Mouse (Mus musculus) spleen, adult 2 months (tissue): ENCODE measurements at regions not wholly inside any gene's neighbourhood (a gene's known extent, or its start where the extent isn't known, plus 50 kb on each side); places are given as distances from the start of the nearest gene placed in this dataset.

Source experiments
- CTCF ChIP-seq: fragments of 200-500 bp; IDR thresholded peaks from 2 replicates; pipeline ENCODE4 v1.5.1; 2011; ENCODE audit warnings: mild to moderate bottlenecking, inconsistent platforms; ENCODE audit not compliant: insufficient read depth, insufficient read length, insufficient replicate concordance; ENCODE audit errors: extremely low read depth
- POLR2A ChIP-seq: fragments of 200-500 bp; IDR thresholded peaks from 2 replicates; pipeline ENCODE4 v1.6.1; 2011; ENCODE audit warnings: low read depth, low read length, inconsistent platforms

DNA sequence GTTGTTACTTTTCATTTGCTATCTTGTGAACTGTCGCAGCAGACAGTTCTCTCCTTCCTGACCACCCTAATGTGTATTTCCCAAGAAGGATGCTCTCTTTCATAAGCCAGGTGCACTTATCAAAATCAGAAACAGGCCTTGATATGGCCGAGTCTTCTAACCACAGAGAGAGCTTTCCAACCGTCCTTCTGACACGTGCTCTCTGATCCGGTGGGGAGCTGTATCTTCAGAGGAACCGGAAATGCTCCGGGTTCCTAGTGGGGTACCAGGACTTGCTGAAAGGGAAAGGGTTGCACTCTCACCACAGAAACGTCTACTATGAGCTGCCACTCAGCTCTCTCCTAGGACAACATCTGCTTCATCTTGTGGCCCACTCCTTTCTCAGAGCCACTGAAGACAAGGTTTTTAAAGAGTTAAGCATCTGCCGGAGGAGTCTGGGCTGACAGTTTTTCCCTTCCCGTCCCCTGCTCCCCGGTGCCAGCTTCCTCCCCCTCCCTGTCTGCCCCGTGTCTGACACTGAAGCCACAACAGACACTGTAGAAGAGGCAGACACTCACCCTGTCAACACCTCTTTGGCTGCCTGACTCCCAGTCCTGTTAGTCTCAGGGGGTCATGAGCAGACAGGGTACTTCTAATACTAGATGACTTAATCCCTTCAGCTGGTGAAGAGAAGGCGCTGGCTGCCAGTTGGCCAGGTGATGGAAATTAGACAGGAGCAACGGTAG, 327.0 kb upstream of the Runx1 start:
- TF ChIP-seq POLR2A (no peak), CTCF (no peak)
